Mouse (Mus musculus) granulocyte monocyte progenitor cell, adult 5-6 weeks (primary cell): ENCODE results near the gene Kif24. TPM values are rescaled to one million over a fixed set of nuclear protein-coding genes. Genes with fewer than 3 reads are reported as not detected.
"Not testable (repeated sequence)": the region's sequence is repeated elsewhere in the genome, so short reads cannot be mapped to it uniquely, and the experiment has no call there.

Source experiments
- ATAC-seq: replicated peaks from 2 replicates; pipeline ENCODE4 v1.8.0; 2016; ENCODE audit warnings: mild to moderate bottlenecking, moderate TSS enrichment, inconsistent platforms; ENCODE audit not compliant: poor library complexity, severe bottlenecking
- total RNA-seq, 2 experiments: library from RNA; stranded (forward) in 1 of 2; stranded (reverse) in 1 of 2; fragments of 200-712, 200-1000 nt in 1 of 2; fragments of >200 nt in 1 of 2; fragmentation: Nextera tagmentation in 1 of 2; gene quantifications; 2 replicates each; pipeline ENCODE4 v1.2.3; 2014 to 2017

Kif24 gene
- total RNA-seq, 2 experiments from 2014 or later, result 15.4 to 35.0 TPM

DNA sequence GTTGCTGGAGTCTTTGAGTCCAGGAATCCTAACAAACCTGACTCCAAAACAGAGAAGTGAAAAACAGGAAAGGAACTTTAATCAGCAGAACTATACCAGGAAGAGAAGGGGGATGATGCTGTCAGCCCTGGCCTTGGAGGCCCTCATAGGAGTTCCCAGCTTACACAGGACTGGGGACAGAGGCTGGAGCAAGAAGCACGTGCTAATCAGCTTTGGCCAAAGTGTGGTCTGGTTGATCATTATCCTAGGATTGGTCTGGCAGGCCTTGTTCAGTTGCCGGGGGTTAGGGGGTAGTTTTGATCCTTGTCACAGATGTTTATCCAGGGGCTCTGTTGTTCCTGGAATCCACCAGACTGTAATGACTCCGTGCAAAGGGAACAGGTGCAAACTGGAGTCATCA, 29.7 kb upstream of the Kif24 start:
- no peak for ATAC-seq

DNA sequence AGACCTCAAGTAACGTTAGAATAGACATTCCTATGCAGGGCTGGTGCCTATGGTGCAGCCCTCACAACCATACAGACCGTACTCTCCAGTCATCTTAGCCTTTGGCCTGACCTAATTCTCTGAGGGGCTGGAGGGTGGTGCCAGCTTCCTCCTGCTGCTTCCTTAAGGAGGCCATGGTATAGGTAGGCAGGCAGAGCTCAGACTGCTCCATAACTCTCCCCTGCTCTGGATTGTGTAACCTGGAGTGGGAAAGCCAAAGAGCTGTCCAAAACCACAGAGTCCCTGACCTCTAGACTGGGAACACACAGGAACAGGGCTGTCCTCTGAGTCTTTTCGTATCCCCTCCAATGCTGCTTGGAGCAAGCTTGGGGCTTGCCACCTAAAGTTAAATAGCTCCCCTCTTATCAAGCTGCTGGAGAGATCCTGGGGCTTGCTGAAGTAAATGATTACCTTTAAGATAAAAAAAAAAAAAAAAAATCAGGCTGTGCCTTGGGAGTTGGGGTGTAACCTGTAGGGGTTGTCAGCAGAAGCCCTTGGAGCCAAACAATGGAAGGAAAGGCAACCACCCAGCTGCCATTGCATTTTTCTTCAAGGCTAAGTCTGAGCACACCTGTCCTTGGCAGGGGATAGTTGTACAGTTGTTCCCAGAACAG, 28.9 kb upstream of the Kif24 start:
- ATAC-seq, result no peak

DNA sequence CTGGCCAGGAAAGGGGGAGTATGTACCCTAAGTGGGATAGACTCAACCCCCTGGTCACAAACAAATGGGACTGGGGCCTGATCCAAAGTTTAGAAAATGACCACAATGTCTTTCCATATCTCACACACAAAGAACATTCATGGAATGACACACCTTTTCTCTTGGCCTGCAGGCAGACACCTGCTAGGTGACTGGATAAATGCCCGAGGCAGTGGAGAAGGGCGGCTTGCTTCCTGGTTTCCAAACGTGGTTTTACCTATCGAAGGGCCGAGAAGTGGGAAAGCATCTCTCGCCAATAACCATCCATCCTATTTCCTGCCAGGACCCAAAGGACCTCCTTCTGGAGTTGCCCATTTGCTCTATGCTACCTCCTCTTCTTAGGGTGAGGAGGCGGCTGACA, 28.3 kb upstream of the Kif24 start:
- ATAC-seq, result no peak

DNA sequence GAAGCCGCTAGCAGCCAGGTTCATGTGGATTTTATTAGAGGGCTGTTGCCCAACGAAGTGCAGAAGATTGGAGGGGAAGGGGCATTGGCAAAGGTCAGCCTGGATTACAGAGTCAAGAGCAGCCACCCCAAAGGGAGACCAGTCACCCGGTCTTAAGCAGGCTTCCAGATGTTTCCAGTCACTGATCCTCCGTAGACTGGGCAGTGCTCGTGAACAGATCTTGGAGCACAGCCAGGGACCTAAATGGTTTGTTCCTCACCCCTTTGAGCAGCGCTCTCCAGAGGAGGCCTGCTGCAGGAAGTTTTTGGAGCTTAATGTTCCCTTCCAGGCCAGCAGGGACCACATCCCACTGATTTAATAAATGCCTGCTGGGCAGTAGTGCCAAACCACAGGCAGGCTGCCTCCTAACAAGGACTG, 16.9 kb upstream of the Kif24 start:
- no peak for ATAC-seq

- no peak for ATAC-seq
Observed at GRCm38 (mm10) chr4:41480254-41480653, 15.6 kb upstream of the Kif24 start.

DNA sequence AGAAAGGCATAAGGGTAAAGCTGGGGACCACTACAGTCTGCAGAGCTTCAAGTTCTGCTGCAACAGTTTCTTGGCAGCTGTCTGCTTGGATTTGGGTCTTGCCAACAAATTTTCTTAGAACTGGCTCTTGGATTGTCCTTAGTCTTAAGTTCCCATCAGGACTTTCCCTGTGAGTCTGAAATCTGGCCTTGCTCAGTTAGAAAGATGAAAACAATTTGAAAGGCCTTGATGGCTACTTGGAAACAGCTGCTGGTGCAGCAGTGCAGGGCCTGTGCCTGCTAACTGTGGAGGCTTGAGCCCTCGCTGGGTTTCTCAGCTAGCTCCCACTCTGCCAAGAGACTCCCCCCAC, 14.7 kb upstream of the Kif24 start:
- ATAC-seq, result no peak

DNA sequence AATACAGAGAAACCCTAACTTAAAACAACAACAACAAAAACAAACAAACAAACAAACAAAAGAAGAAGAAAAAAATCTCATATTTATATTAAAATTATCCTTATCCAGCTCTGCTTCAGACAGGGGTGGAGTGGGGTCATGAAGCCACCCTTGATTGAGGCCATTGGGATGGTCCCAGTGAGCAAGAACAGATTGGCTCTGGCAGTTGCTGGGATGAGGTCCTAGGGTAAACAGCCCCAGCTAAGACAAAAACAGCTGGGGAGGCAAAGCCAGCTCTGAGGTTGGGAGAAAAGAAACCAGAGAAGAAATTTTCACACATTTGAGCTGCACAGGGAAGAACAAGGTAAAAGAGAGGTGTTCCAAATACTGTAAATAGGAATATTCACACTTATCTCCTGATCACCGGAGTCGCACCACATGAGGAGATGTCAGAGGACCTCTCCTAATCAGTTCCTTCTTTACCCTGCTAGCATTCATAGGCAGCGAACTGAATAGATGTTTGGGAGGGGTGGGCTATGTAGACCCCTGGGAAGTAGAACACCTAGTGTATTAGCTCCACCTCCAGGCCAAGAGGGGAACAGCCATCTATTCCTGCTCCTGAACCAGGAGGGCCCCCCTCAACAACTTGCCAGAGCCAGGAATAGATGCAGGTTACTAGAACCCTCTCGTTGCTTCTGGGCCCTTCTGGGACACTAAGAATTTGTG, 14.2 kb upstream of the Kif24 start:
- ATAC-seq, result no peak

GRCm38 (mm10) chr4:41477648-41478160, 13.0 kb upstream of the Kif24 start:
- no peak for ATAC-seq

DNA sequence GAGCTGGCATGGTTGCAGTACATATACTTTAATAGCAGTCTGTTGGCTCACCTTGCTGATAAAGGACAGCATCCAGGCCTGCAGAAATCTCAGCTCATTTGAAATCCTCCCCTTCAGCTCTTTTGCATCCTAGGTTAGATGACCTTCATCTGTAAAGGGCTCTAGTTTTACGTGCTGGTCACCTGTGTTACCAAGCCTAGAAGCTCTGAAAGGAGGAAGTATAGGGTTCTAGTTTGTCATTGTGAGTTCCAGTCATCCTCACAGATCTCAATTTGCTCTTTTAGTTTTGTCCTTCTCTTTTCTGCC, 6.7 kb upstream of the Kif24 start:
- ATAC-seq, result no peak

GRCm38 (mm10) chr4:41470684-41471383, 6.1 kb upstream of the Kif24 start:
- ATAC-seq, result no peak

DNA sequence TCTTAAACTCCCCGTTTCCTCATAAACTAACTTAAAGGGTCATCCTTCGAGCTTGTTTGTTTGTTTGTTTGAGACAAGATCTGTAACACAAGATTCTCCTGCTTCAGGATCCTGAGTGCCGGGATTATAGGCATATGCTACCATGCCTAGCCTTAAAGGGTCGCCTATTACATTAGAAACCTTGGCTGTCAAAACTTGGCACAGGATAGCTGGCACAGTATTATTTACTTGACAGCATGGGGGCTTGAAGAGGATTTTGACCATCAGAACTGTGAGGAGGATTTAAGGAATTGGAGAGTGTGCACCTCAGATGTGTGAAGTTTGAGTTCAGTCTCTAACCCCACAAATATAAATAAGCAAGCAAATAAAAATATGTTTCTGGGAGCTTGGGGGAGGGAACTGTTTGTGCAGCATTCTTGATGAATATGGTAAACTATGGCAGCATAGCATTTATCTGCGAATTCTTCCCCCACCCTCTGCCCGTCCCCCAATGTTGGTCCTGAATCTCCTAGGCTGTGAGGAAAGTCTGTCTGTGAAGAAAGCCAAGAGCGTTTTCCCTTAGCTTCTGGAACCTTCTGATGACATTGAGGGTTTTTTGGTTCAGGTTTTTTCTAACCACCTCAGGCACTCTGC, 5.5 kb upstream of the Kif24 start:
- ATAC-seq, result no peak

DNA sequence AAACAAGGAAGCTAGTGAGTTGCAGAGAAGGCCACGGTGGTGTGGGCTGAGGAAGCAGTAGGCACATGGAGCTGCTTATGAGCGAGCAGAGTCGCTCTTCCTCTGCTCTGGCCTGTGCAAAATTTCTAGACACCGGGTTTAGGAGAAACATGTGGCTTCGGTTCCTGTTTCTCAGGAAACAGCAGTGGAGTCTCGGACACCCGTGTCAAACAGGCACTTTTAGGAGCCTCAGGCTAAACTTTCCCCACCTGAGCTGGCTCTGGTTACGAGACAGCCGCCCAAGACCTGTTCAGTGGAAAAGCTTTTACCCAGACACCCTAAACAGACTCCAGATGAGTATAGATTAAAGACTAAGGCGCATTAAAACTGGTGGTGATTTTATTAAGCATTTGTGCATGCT, 4.5 kb upstream of the Kif24 start:
- ATAC-seq, result no peak

DNA sequence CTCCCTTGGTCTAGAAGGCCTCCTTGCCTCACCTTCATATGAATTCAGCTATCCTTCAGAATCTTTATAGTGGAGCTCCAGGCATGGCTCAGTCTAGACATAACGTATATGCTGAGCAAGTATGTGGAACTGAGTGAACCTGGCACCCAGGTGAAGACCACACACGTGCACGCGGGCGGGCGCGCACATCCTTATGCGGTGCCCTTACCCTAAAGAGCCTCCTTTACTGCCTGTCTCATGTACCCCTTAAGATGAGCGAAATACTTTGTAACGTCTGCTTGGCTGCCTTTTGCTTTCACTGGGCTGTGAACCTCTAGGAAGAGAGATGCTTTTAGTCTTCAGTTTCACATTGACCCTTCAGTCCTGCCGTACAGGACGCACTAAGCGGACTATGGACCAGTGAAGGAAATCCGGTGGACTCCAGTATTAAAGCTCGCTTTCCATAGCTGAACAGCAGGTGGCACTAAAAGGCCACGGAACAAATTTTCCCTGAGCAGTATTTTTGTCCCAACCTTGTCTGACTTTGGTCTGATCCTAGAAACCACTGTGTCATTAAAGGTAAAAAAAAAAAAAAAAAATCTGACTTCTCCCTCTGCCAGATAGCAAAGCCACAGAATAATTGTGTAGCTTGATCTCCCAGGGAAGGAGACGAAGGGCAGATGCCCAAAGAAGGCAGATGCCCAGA, 3.9 kb upstream of the Kif24 start:
- ATAC-seq, result peak; percentile 24; the same call in 1 of the 2 replicates

- no peak for ATAC-seq
Observed at GRCm38 (mm10) chr4:41465287-41465665, 589 bp upstream of the Kif24 start.

DNA sequence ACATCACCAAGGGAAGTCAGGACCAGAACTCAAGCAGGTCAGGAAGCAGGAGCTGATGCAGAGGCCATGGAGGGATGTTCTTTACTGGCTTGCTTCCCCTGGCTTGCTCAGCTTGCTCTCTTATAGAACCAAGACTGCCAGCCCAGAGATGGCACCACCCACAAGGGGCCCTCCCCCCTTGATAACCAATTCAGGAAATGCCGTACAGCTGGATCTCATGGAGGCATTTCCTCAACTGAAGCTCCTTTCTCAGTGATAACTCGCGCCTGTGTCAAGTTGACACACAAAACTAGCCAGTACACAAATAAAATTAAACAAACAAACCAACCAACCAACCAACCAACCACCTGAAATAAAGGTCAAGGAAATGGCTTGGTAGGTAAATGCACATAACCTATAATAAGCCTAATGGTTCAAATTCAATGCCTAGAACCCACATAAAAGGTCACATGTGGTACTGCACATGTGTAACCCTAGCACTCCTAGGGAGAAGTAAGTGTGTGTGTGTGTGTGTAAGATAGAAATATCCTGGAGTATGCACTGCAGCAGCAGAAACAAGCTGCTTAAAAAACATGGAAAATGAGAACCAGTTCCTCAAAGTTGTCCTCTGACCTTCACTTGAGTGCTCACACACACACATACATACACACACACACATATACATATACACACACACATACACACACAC, 1.5 kb downstream of the Kif24 start:
- ATAC-seq, result not testable (repeated sequence)

- no peak for ATAC-seq
Observed at GRCm38 (mm10) chr4:41460690-41461089, 4.0 kb downstream of the Kif24 start.

- no peak for ATAC-seq
Observed at GRCm38 (mm10) chr4:41447595-41447994, 17.1 kb downstream of the Kif24 start.

GRCm38 (mm10) chr4:41442790-41443302, 21.8 kb downstream of the Kif24 start:
- ATAC-seq, result no peak

GRCm38 (mm10) chr4:41438931-41439330, 25.8 kb downstream of the Kif24 start:
- ATAC-seq, result no peak

DNA sequence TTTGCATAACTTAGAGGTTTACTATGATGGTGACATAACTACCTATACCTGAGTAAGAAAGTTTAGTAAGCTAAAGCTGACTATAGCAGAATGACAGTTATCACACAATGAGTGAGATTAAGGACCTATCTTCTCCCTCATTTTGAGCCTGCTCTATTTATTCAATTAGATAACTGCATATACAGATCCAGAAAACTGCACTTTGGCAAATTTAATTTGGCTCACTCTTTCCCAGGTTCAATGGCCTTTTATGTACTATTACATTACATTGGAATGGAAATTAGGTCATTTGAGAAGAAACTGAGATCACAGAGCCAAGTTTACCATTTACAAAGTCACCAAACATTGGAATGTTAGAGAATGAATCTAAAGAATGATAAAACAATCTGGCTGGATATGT, 47.7 kb downstream of the Kif24 start:
- ATAC-seq, result no peak
